Mouse (Mus musculus) MEL-GATA-1-ER (cell line): ENCODE measurements at regions not wholly inside any gene's neighbourhood (a gene's known extent, or its start where the extent isn't known, plus 50 kb on each side); places are given as distances from the start of the nearest gene placed in this dataset.

Source experiments
- DNase-seq: peaks from one replicate; pipeline ENCODE4 v3.0.0-alpha.2; 2012; ENCODE audit warnings: low read depth; ENCODE audit errors: extremely low read depth

- no peak for DNase-seq
Measured at GRCm38 (mm10) chr3:70201334-70201943, 194.0 kb downstream of the Otol1 start.

DNA sequence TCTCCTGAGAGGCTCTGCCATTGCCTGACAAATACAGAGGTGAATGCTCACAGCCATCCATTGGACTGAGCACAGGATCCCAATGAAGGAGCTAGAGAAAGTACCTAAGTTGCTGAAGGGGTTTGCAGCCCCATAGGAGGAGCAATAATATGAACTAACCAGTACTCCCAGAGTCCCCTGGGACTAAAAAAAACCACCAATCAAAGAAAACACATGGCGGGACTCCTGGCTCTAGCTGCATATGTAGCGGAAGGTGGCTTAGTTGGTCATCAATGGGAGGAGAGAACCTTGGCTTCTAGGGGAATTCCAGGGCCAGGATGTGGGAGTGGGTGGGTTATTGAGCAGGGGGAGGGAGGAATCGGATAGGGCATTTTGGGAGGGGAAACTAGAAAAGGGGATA lies 207.8 kb downstream of the Otol1 start:
- DNase-seq = no peak

GRCm38 (mm10) chr3:70216096-70216495 lies 208.7 kb downstream of the Otol1 start:
- no peak for DNase-seq

- no peak for DNase-seq
Measured at GRCm38 (mm10) chr3:70218757-70219360, 211.4 kb downstream of the Otol1 start.

DNA sequence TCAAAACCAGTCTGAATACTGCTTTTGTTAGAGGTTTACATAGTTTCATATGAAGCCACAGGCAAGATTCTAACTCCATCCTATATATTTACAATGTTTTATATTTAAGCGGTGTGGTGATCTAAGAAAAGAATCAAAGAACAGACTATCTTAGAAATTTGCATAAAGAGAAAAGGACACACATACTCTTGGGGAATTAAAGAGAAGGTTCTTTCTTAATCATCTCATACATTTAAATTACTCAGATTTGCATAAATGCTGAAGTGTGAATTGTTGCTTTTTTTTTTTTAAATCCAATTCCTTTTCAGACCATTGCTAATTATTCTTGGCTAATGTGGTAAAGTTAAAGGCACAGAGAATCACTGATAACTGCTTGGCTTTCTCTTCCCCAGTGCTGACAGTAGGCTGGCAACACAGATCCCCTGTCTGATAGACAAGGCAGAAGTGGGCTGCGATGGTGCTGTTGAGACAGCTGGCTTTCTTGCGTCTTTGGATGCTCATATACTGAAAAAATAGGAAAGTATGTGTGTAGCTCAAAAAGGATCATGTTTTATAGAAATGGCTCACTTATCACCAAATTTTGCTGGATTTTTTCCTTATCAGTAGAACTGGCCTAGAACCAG lies 216.1 kb downstream of the Otol1 start:
- no peak for DNase-seq

DNA sequence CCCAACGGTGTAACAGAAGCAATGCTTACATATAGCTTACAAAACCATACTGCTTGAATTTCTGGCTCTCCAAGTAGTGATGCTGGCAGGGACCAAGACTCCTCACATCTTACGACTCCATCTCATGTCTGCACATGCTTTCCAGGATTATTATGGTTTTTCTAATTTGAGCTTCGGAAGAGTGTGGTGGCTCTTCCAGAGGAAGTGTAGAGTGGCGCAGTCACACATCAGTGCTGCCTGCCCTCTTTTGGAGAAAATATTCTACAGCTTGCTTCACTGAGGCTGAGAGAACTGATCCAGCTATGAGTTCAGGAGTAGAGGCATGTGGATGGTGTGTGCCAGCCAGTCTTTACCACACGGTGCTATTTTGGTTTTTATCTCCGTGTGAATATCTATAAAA lies 217.4 kb downstream of the Otol1 start:
- DNase-seq = no peak

DNA sequence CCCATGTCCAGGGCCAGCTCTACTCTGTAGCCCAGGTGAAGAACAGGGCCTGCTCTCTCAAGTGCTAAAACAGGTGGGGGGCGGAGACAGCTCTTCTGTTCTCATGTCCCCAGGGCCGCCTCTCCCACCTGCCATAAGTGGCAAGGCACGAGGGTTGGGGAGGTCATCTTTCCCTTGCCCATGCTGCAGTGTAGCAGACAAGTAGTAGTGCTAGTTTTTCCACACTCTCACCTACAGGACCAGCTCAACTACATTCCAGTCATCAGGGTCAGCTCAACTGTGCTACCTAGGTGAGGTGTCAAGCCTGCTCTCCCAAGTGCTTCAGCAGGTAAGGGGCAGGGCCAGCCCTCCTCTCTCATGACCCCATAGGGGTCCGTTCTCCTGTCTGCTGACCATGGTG lies 219.8 kb downstream of the Otol1 start:
- DNase-seq = no peak

DNA sequence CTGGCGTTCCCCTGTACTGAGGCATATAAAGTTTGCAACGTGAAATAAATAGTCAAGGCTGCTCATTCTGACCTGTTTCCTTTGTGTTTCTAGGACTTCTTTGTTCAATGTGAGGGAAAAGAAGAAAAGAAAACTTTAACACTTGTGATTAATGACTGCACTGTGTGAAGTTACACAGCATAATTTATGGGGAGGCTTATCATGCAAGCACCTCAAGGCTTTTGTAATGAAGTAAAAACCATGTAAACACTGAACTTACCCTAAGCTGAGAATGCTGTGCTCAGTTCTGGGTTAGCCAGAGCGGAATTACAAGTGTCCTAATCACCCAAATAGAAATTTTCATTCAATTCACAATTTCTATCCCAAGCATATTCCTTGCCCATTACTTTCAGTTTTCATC lies 241.2 kb downstream of the Otol1 start:
- DNase-seq = no peak

- DNase-seq = no peak
Measured at GRCm38 (mm10) chr3:70249922-70250321, 242.5 kb downstream of the Otol1 start.

DNA sequence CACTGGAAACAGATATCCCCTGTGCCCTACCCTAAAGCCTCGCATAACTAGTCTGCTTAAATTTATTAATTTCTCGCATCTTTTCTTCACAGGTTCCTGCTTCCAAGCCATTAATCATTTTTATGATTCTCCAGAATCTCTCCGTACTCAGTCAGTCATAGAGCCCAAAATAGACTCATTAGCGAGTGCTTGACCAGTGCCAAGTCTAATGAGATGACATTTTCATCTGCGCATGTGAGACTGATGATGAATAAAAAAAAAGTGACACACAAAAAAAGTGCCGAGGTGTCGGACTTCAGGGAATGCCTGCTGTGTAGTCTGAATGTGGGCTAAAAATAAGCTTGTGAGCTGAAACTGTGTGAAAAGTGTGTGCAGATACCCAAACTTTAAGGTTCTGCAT lies 243.3 kb downstream of the Otol1 start:
- no peak for DNase-seq

GRCm38 (mm10) chr3:70263318-70263717 lies 255.9 kb downstream of the Otol1 start:
- DNase-seq = no peak

DNA sequence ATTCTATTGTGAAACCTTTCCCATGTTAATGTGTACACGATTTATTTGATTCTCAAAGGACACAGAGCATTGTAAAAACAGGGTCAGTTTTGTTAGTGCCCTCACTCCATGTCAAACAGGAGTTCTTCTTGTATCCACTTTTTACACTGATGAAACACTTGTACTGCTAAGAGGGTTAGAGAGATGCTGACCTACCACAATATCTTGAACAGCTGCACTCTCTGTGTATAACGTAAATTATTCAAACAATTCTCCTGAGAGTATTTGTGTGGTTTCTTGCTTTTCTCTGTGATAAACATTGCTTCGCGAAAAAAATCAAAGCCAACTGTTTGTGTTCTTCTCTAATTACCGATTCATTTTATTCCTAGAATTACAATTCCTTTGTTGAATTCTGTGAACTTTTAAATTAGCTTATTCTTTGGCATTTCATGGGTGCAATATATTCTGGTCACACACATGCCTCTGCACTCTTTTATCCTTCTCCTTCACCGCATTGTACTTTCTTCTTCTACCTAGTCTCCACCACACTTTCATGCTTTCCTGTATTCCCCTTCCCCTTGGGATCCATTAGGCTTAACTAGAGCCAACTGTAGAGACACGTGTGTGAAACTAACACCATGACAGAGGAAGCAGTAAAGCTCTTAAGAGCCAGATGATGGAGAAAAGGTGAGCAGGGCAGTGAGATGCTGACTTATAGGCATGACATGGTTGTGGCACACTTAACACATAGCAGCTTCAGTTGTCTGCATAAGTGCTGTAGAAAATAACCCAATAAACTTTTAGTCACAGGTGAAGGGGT lies 281.4 kb downstream of the Otol1 start:
- DNase-seq = no peak

DNA sequence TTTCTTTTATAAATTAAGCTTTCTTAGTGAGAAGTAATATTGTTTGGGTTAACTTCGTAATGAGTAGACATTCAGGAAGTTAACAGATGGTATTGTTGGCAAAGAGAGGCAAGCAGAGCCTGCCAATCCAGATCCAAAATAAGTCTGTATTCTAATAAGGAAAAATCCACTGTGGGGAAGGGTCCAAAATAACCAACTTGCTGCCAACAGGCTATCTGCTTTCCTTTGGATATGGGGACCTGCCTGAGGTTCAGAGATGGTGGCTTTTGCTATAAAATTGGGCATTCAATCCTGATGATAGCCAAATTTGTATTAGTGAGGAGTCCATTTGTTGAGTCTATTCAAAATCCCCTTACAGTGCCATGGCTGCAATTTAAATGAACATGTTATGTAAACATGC lies 300.1 kb downstream of the Otol1 start:
- DNase-seq = no peak

DNA sequence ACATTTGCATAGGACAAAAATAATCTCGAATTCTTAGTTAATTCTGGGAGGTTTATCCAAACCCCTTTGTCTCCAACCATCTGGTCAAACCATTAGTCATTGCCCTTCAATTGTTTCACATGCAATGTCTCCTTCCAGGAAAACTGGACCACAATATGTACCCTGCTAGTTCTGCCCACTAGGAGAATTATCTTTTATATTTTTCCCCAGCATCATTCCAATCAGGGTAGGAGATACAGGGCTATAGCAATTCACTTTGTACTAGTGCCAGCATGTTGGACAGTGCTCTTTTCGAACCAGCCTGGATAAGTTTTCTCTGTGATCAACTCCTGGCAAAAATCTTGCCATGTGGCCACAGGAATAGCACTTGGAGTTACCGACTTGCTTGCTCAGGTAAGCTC lies 300.6 kb downstream of the Otol1 start:
- no peak for DNase-seq

DNA sequence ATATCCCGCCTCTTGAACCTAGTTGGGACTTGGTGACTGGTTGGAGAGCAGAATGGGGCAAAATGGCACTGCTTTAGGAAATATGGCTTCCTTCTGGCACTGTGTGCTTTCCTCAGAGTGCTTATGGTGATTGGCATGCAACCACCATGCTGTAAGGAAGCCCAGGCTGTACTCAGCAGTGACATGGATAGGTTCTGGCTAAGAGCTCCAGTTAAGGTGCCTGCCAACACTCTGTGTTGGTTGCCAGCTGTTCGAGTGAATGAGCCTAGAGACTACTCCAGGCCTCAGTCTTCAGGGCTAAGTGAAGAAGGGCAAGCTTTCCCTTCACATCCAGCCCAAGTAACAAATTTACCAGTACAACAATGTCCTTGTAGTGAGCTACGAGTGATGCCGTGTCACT lies 301.9 kb downstream of the Otol1 start:
- no peak for DNase-seq

GRCm38 (mm10) chr3:70311055-70311454 lies 303.6 kb downstream of the Otol1 start:
- DNase-seq = no peak

GRCm38 (mm10) chr3:70312034-70312433 lies 304.6 kb downstream of the Otol1 start:
- DNase-seq = no peak

DNA sequence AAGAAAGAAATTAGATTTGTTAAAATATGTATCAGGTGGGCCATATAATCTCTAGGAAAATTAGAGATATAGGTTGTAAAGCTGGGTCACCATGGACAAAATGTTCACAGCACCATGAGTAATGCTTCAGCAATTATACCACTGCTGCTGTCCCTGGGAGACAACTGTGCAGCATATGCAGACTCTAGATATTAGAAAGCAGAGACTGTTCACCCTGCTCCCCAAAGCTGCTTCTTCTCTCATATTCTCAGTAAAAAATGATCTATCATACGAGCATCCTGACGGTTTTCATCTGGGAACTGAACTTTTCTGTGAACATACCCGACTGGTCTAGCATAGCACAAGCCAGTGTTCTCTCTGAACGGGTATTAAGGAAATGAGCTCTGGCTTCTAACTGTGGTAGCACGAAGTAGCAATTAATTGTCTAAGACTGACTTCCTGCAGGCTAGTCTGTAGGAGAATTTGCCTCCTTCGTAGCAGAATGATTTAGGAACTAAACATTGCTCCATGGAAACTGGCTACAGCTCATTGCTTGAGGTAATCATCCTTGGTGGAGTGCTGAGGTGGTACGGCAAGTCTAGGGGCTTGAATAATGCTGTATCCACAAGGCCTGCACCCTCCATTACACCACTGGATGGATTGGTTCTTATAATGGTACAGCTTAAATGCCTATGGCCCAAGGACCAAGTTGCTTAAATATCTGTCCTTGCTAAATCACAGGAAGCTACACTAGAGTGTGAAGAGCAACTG lies 305.9 kb downstream of the Otol1 start:
- DNase-seq = no peak

DNA sequence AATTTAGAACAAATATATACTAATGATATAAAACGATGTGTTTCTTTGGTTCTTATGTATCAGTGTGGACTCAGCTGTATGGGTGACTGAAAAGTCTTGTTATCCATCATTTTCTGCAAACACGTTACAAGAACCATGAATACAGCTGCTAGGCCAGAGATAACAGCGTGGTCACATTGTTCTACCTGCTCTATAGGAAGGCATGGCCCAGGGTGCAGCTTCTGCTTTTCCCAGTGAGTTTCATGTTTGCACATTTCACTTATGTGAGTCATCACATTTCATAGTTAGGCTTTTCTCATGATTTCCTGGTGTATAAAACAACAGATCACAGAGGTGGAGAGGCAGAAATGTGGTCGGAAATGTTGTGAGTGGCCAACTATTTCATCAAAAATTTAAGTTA lies 306.8 kb downstream of the Otol1 start:
- DNase-seq = peak; percentile 81

GRCm38 (mm10) chr3:70318377-70318776 lies 311.0 kb downstream of the Otol1 start:
- no peak for DNase-seq

DNA sequence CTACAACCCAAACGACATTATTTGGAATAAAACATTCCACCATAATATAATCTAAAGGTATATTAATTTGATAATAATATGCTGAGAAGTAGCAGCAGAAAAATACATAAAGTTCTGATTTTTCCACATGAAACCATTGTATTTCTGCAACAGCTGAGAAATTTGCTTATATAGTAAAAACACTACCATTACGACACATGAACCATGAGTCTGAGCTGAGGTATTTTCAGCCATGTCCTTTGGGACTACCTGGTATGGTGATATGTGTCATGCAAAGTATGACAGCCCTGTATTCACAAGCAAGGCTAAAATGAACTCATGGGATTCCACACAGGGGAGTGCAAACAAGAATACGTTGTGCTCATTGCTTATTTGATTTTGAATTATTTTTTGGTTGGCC lies 311.7 kb downstream of the Otol1 start:
- DNase-seq = no peak
